Mouse (Mus musculus) liver, postnatal 0 days (tissue): ENCODE results near the gene Lig3. TPM values are rescaled to one million over a fixed set of nuclear protein-coding genes. Genes with fewer than 3 reads are reported as not detected.

Experiments used
- ATAC-seq: fragments of 200-750 bp; cut with Nextera tagmentation; 2 replicates; pipeline ENCODE4 v1.8.0; 2017; ENCODE audit warnings: mild to moderate bottlenecking, moderate library complexity
- DNase-seq: peaks from one replicate; pipeline ENCODE4 v3.0.0-alpha.2; 2016
- H3K27ac ChIP-seq: fragments of 300-500 bp; sonication (generic); 2 replicates; pipeline ENCODE4 v1.5.1; 2014; ENCODE audit warnings: antibody characterized with exemption, moderate library complexity, mild to moderate bottlenecking, low read depth
- H3K27me3 ChIP-seq: fragments of 300-500 bp; sonication (generic); 2 replicates; pipeline ENCODE4 v1.6.1; 2014; ENCODE audit warnings: low read length, control low read depth, mixed read lengths; ENCODE audit not compliant: insufficient read depth
- H3K36me3 ChIP-seq: fragments of 300-500 bp; sonication (generic); replicated peaks from 2 replicates; pipeline ENCODE4 v1.6.1; 2014; ENCODE audit warnings: mild to moderate bottlenecking, control low read depth, low read length, moderate library complexity, mixed read lengths; ENCODE audit not compliant: insufficient read depth
- H3K4me1 ChIP-seq: fragments of 300-500 bp; sonication (generic); 2 replicates; pipeline ENCODE4 v1.6.1; 2014; ENCODE audit warnings: antibody characterized with exemption, mild to moderate bottlenecking, control low read depth; ENCODE audit not compliant: insufficient read depth
- H3K4me2 ChIP-seq: fragments of 300-500 bp; sonication (generic); 2 replicates; pipeline ENCODE4 v1.6.1; 2014; ENCODE audit warnings: low read depth, mild to moderate bottlenecking, low read length, moderate library complexity, mixed read lengths
- H3K4me3 ChIP-seq: fragments of 300-500 bp; sonication (generic); 2 replicates; pipeline ENCODE4 v1.5.1; 2014; ENCODE audit warnings: low read depth, low read length
- H3K9ac ChIP-seq: fragments of 300-500 bp; sonication (generic); replicated peaks from 2 replicates; pipeline ENCODE4 v1.6.1; 2014; ENCODE audit warnings: mild to moderate bottlenecking, moderate library complexity
- H3K9me3 ChIP-seq: fragments of 300-500 bp; sonication (generic); 2 replicates; pipeline ENCODE4 v1.6.1; 2016; ENCODE audit warnings: mild to moderate bottlenecking, control low read depth, low read length, mixed read lengths
- CTCF ChIP-seq: sonication (generic); IDR thresholded peaks from 2 replicates; pipeline ENCODE4 v1.5.1; 2016; ENCODE audit warnings: antibody characterized with exemption, low read depth
- EP300 ChIP-seq: IDR thresholded peaks from 2 replicates; pipeline ENCODE4 v1.6.1; 2016; ENCODE audit warnings: antibody characterized with exemption, low read depth, mild to moderate bottlenecking
- WGBS: fragments of 180-500 bp; shearing (Covaris S2); extraction: QIAGEN DNeasy Blood & Tissue Kit; methylation state at CpG from one replicate; pipeline ENCODE4 v1.1.7; 2014; ENCODE audit not compliant: insufficient replicate concordance; 5-methylcytosine and 5-hydroxymethylcytosine counted together
- polyA plus RNA-seq: library from polyadenylated mRNA; unstranded; fragments of >200 nt; fragmentation: Nextera tagmentation; extraction: Ambion mirVana; gene quantifications from 2 replicates; pipeline ENCODE4 v1.2.1, GENCODE M21; 2015

The Lig3 gene
- polyA plus RNA-seq, 1 experiment from 2014 or later: 4.8 TPM

- H3K4me1 ChIP-seq: peaks cover 15% of the 10 kb centered on the region; the same call in 1 of the 2 replicates
- no peak overlapping the region for H3K4me3 ChIP-seq
- no peak overlapping the region for H3K9ac ChIP-seq
- H3K36me3 ChIP-seq: peaks cover 14% of the 10 kb centered on the region
- 75% methylated on average over 11 of the region's 11 CpGs for WGBS
- no peak overlapping the region for H3K4me2 ChIP-seq
- no peak overlapping the region for H3K27ac ChIP-seq
- DNase-seq (no peak), ATAC-seq (no peak)
- H3K27me3 ChIP-seq: no peaks in the 10 kb centered on the region
- TF ChIP-seq EP300 (no peak), CTCF (no peak)
- no peaks in the 10 kb centered on the region for H3K9me3 ChIP-seq
Measured at GRCm38 (mm10) chr11:82835616-82836432, 54.9 kb downstream of the Lig3 start.

DNA sequence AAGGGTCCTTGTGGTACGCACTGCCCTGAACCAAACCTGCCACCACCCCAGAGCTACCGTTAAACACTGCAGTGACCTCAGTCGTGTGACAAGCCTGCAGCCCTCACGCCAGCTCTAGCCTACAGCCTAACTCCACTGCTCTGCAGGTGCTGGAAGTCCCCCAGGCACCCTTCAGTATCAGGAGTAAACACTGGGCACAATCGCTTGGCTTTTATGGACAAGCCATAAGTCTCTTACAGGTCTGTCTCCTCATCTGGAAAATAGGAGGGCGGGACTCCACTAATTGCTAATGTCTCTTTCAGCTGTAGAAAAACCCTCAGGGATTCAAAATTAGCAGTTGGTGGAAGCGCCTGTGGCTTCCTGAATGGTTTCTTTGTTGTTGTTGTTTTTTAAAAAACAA is 56.3 kb downstream of the Lig3 start:
- TF ChIP-seq EP300 (no peak), CTCF (no peak)
- no peaks in the 10 kb centered on the region for H3K27me3 ChIP-seq
- 81% methylated on average over 7 of the region's 7 CpGs for WGBS
- ATAC-seq (no peak), DNase-seq (no peak)
- H3K4me1 ChIP-seq: peaks cover 9% of the 10 kb centered on the region; the same call in 1 of the 2 replicates
- H3K9ac ChIP-seq: no peak overlapping the region
- H3K36me3 ChIP-seq: peaks cover 7% of the 10 kb centered on the region
- no peak overlapping the region for H3K4me2 ChIP-seq
- no peak overlapping the region for H3K27ac ChIP-seq
- H3K4me3 ChIP-seq: no peak overlapping the region
- no peaks in the 10 kb centered on the region for H3K9me3 ChIP-seq

DNA sequence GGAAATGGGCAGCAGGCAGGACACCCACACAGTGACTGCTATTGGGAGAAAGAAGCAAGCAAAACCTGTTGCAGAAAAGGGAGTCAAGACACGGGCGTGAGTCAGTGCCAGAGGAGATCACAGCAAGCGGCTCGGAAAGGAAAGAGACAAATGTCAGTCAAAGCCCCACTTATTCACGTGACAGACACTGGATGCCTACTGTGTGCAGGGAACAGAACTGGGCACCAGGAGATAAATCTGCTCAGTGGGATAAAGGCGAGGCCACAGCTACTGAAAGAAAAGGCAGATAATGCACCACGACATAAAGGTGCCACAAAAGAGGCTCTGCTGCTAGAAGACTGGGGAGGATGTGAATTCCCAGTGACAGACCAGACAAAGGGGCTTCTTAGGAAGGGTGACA is 56.9 kb downstream of the Lig3 start:
- Histone ChIP-seq H3K4me2 (no peak overlapping the region), H3K9me3 (no peaks in the 10 kb centered on the region), H3K4me1 (peaks cover 9% of the 10 kb centered on the region; the same call in 1 of the 2 replicates), H3K36me3 (peaks cover 5% of the 10 kb centered on the region), H3K27ac (no peak overlapping the region), H3K4me3 (no peak overlapping the region), H3K27me3 (no peaks in the 10 kb centered on the region), H3K9ac (no peak overlapping the region)
- 58% methylated on average over 7 of the region's 7 CpGs for WGBS
- DNase-seq (no peak), ATAC-seq (no peak)
- no peak for TF ChIP-seq CTCF
- no peak for TF ChIP-seq EP300

DNA sequence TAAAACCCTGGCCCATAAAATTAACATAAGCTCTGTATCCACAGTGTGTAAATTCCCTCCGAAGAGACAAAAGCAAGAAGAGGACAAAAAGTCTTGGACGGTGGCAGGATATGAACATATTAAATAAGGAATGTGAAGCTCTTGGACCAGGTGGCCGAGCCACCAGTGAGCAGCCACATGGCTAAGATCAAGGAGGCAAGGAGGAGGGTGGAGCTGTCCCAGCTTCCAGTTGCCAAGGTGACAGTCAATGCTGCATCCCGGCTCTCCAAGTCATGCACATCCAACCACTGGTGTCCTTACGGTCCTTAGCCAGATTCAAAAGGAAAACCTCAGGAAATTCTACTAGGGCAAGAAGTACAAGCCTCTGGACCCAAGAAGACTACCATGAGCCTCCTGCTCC is 57.6 kb downstream of the Lig3 start:
- Histone ChIP-seq H3K4me2 (no peak overlapping the region), H3K9me3 (no peaks in the 10 kb centered on the region), H3K9ac (no peak overlapping the region), H3K4me1 (peaks cover 14% of the 10 kb centered on the region; the same call in 1 of the 2 replicates), H3K27me3 (no peaks in the 10 kb centered on the region), H3K4me3 (no peak overlapping the region), H3K27ac (no peak overlapping the region), H3K36me3 (peaks cover 5% of the 10 kb centered on the region)
- ATAC-seq (no peak), DNase-seq (no peak)
- WGBS: 84% methylated on average over 5 of the region's 5 CpGs
- TF ChIP-seq CTCF (no peak), EP300 (no peak)

DNA sequence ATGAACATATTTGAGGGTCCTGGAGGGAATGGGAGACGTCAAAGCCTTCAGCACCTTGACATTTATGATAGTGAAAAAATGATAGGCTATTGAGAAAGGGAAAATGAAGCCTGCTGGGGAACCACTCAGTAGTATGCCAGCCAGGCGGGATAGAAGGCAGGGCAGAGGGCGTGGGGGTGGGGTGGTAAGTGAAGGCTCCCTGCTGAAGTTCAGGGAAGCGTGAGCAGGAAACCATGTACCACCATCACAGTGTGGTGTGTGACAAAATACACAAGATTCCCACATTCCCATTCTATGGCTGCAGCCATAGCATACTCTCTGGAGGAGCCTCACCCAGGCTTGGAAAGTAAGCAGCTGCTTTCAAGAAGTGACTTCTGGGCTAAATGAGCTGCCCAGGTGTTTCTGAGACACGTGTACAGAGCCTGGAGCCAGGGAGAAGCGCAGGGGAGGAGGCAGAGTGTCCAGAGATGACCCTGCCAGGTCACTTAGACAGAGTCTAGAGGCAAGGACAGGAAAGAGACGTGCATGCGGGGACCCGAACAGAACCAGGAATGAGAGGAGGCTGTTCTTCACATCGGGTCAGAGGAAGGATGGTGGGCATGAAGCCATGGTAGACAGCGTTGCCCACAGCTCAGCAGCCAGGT is 64.0 kb downstream of the Lig3 start:
- H3K4me3 ChIP-seq: peak overlapping the region; percentile 44
- DNase-seq (peak; percentile 26), ATAC-seq (no peak)
- peak overlapping the region; percentile 80 for H3K4me2 ChIP-seq
- H3K36me3 ChIP-seq: peaks cover 8% of the 10 kb centered on the region; the same call in 1 of the 2 replicates
- peak overlapping the region; percentile 76 for H3K9ac ChIP-seq
- no peaks in the 10 kb centered on the region for H3K9me3 ChIP-seq
- 41% methylated on average over 11 of the region's 11 CpGs for WGBS
- no peaks in the 10 kb centered on the region for H3K27me3 ChIP-seq
- TF ChIP-seq EP300 (no peak), CTCF (no peak)
- H3K4me1 ChIP-seq: peaks cover 36% of the 10 kb centered on the region
- H3K27ac ChIP-seq: peak overlapping the region; percentile 96

GRCm38 (mm10) chr11:82845415-82846078 is 64.6 kb downstream of the Lig3 start:
- peak; percentile 78 for TF ChIP-seq CTCF
- no peak for TF ChIP-seq EP300
- Histone ChIP-seq H3K27ac (peak overlapping the region; percentile 96), H3K4me3 (peak overlapping the region; percentile 44), H3K9ac (peak overlapping the region; percentile 76), H3K36me3 (peaks cover 7% of the 10 kb centered on the region; the same call in 1 of the 2 replicates), H3K4me1 (peaks cover 39% of the 10 kb centered on the region), H3K9me3 (no peaks in the 10 kb centered on the region), H3K4me2 (peak overlapping the region; percentile 80), H3K27me3 (no peaks in the 10 kb centered on the region)
- DNase-seq (peak; percentile 88), ATAC-seq (peak; percentile 95)
- 11% methylated on average over 16 of the region's 16 CpGs for WGBS
